Mouse (Mus musculus) kidney, adult 18-20 months (tissue): Measurements from ENCODE around the gene Tvp23b.

ENCODE experiments used
- DNase-seq: peaks from one replicate; pipeline ENCODE4 v3.0.0; 2021

The Tvp23b gene

DNA sequence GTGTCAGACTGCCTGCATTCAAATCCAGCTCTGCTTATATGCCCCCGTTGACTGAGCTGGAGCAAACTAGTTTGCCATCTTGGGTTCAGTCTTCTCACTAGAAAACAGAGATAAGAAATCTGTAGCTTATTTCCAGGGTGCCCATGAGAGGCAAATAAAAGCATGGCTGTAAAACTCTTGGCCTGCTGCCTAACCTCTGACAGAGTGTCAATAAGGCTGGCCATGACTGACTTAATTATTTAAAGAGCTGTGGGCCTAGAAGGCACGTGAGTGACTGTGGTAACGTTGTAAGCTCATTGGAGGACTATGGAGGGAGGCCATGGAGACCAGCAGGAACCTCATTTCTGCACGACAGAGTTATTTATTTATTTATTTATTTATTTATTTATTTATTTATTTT, 66.3 kb downstream of the Tvp23b start:
- DNase-seq = no peak

DNA sequence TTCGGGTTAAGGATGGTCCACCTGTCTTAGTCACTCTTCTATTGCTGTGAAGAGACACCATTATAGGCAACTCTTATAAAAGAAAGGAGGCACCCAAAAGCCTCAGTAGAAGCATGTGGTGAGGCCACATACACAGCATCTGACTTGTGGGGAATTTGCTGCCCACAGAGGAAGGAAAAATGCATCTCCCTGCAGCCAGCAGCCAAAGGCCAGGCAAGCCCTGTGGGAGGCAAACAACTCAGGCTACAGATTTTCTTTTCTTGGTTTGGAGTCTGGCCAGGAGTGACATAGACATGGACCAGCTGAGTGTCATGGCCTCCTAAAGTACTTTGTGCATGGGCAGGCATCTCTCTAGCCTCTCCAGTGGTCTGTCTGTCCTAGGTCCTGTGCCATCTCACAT, 70.3 kb downstream of the Tvp23b start:
- no peak for DNase-seq

DNA sequence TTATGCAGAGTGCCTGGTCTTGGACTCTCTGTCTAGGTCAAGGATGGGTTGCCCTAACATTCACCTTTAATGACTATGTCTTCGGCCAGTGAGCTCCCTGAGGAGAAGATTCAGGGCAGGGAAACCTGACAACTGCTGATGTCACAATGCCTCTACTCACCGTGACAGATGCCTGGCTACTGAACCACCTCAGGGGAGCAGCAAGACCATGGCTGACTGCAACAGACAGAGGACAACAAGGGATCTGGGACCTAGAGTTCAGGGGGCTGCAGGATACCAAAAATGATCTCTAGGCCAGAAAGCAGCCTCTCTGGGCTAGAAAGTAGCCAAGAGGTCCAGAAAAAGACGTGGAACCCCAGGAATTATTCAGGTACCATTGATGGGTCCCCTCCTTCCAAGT, 71.8 kb downstream of the Tvp23b start, which contains the start of gene Cdrt4:
Cdrt4 (plus strand) TSS at position 182 of the 400 bp plus-strand sequence.
- DNase-seq = no peak

DNA sequence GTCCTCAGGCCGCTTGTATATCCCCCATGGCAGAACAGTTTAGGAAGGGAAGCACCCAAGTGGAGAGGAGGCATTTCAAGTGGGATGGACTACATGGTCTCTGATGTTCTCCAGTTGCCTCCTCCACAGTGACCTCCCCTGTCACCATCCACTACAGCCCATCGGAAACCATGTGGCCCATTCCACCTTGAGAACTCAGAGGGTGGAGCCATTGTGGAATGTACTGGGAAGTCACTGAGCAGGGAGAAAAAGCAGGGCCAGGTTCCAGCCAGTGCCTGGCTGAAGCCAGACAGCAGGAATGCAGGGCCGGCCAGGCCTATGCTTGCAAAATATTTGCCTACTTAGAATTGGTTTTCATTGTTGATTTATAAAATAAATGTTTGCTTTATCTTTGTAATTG, 75.5 kb downstream of the Tvp23b start:
- DNase-seq = no peak

DNA sequence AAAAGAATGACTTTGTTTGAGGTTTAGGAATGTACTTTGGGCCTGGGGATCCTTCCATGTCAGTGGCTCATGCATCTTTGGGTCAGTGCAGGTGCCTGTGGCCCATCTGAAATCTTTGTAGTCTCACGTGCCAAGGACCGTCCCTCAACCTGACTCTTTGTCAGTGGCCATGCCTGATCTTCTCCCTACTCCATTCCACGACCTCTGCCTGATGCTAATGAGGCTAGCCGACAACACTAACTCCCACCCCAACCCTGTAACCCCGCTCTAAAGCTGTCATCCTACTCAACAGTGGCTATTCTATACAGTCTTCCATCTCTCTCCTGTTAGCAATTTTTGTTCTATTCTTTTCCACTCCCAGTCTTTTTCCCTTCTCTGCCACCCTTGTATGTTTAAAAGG, 75.9 kb downstream of the Tvp23b start:
- DNase-seq = no peak

DNA sequence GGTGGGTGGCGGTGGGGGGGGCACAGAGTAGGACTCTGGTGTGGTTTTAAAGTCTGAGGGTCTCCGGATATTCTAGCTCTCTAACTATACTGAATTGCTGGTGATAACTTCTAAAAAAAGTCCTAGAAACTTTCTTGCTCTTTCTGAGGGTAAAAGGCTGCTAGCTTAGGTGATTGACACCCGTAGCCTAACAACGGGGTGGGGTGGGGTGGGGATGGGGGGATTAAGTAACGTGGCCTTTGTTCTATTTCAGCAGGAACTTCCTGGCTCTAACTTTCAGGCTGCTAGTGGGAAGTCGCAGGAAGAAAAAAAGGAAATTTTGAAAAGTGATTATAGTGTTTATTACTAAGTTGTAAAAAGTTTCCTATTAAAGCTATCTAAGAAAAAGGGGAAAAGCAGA, 76.5 kb downstream of the Tvp23b start:
- no peak for DNase-seq

DNA sequence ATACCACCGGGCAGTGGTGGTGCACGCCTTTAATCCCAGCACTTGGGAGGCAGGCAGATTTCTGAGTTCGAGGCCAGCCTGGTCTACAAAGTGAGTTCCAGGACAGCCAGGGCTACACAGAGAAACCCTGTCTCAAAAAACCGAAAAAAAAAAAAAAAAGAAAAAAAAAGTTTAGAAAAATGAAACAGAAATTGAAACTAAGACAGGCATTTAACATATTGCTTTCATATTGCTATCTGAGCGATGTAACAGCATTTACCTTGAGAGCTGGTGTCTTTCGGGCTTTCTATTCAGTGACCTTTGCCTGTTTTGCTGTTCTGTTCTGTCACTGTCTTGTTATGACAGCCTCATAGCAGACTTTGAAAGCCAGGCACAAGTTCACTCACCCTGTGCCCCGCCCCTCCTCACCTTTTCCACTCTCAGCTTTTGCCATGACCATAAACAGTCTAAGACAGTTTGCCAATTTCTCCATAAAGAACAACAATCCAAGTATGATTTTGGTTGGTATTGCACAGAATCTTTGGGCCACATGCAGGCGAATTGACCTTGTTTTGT, 78.4 kb downstream of the Tvp23b start:
- DNase-seq = no peak

DNA sequence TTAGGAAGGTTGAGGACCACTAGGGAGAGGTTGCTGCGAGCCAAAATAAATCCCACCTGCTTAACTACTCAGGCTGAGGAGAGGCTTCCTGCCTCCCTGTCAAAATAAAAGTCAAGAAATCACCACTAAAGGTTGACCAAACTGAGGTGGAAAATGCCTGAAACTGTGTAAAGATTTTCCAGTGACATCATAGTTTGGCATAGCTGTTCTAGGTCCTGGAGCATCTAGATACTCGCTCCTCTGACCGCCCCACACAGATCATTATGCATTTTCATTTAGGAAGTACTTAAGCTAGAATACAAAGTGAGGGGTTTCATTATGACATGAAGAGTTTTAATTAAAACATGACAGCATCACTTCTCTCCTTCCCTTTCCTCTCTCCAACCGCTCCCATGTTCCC, 84.0 kb downstream of the Tvp23b start:
- no peak for DNase-seq

DNA sequence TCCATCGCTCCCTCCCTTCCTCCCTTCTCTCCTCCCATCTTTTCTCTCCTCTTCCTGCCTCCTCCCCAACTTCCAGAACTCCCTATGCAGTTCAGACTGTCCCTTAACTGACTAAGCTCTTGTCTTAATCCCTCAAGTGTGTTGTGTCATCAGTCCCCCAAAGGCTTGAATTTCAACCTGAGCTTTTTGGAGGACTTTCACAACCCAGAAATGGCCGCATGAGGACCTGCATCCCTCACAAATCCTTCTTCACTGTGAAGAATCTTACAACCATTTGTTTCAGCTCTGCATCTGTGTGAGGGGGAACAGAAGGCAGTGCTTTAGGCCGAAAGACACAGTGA, 87.1 kb downstream of the Tvp23b start:
- DNase-seq = no peak
